Mouse (Mus musculus): ENCODE measurements around the gene Map3k9.
A peak's percentile ranks its signal among the peaks of the same experiment; 100 is the strongest.

Map3k9 gene

GRCm38 (mm10) chr12:81781105-81781909 lies at the start of gene Map3k9:
TSS of gene Map3k9 (minus strand) at chr12:81781175.
- peak; percentile 95 for DNase-seq

- no peak for DNase-seq
Measured at GRCm38 (mm10) chr12:81828355-81828754, 47.4 kb upstream of the Map3k9 start.

GRCm38 (mm10) chr12:81822778-81823480 lies 42.0 kb upstream of the Map3k9 start:
- DNase-seq: no peak

- DNase-seq: no peak
Measured at GRCm38 (mm10) chr12:81822176-81822575, 41.2 kb upstream of the Map3k9 start.

GRCm38 (mm10) chr12:81820700-81821099 lies 39.7 kb upstream of the Map3k9 start:
- DNase-seq: no peak

GRCm38 (mm10) chr12:81817126-81817505 lies 36.1 kb upstream of the Map3k9 start:
- DNase-seq: peak; percentile 23 to 30

GRCm38 (mm10) chr12:81816330-81817125 lies 35.6 kb upstream of the Map3k9 start:
- DNase-seq: peak in 1 of 2 experiments; percentile 15

- DNase-seq: no peak
Measured at GRCm38 (mm10) chr12:81814742-81815141, 33.8 kb upstream of the Map3k9 start.

GRCm38 (mm10) chr12:81810417-81810816 lies 29.4 kb upstream of the Map3k9 start:
- no peak for DNase-seq

- DNase-seq: no peak
Measured at GRCm38 (mm10) chr12:81808596-81808995, 27.6 kb upstream of the Map3k9 start.

GRCm38 (mm10) chr12:81807953-81808352 lies 27.0 kb upstream of the Map3k9 start:
- peak; percentile 49 to 69 for DNase-seq

- no peak for DNase-seq
Measured at GRCm38 (mm10) chr12:81807529-81807837, 26.5 kb upstream of the Map3k9 start.

- peak; percentile 74 to 76 for DNase-seq
Measured at GRCm38 (mm10) chr12:81806759-81807528, 26.0 kb upstream of the Map3k9 start.

- no peak for DNase-seq
Measured at GRCm38 (mm10) chr12:81806114-81806513, 25.1 kb upstream of the Map3k9 start.

- DNase-seq: peak in 1 of 2 experiments; percentile 30
Measured at GRCm38 (mm10) chr12:81803803-81804202, 22.8 kb upstream of the Map3k9 start.

- no peak for DNase-seq
Measured at GRCm38 (mm10) chr12:81803016-81803415, 22.0 kb upstream of the Map3k9 start.

GRCm38 (mm10) chr12:81801134-81801533 lies 20.2 kb upstream of the Map3k9 start:
- no peak for DNase-seq

GRCm38 (mm10) chr12:81796541-81796940 lies 15.6 kb upstream of the Map3k9 start:
- DNase-seq: peak; percentile 55 to 85

- DNase-seq: no peak
Measured at GRCm38 (mm10) chr12:81792511-81793218, 11.7 kb upstream of the Map3k9 start.

GRCm38 (mm10) chr12:81789499-81789898 lies 8.5 kb upstream of the Map3k9 start:
- no peak for DNase-seq

- peak; percentile 91 to 95 for DNase-seq
Measured at GRCm38 (mm10) chr12:81788672-81789084, 7.7 kb upstream of the Map3k9 start.

GRCm38 (mm10) chr12:81787262-81787661 lies 6.3 kb upstream of the Map3k9 start:
- DNase-seq: no peak

Data from lung, postnatal 4 days (tissue).